30 mouse cellular contexts compared by ENCODE assay signal in the genomic region with DNA sequence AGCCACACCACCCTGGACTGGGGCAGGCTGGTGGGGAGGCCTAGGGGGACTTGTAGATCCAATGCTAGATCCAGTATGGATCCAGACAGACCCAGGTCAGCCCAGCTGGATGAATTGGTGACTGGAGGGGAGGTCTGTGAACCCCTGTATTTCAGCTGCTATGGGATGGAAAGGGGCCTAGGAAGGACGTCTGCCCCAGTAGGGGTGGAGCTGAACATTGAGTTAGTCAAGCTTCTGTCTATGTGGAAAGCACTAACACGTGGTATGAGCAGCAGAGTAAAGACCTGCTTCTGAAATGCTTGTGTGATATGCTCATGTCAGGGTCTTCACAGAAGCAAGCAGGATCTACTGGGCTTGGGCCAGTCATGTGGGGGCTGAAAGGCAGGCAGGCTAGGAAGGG. TPM values are rescaled to one million over a fixed set of nuclear protein-coding genes. Genes with fewer than 3 reads are reported as not detected.
A peak's percentile ranks its signal among the peaks of the same experiment; 100 is the strongest.
DNase-seq lines count a peak whose midpoint lies in the region; ATAC-seq and TF ChIP-seq lines count a peak whose summit lies in the region.
"Had no signal": no experiment of that assay in that cellular context is flagged by ENCODE, and none has a peak within 500 bp of the region (broad histone marks: within the 10 kb centered on the region; RNA-seq: fewer than 3 reads in every experiment).

No protein-coding gene starts in this region.

- H3K4me2 ChIP-seq in lung, embryonic 16.5 days (ENCODE audit: low read depth, low read length): no peak overlapping the region
- no peak overlapping the region for H3K4me2 ChIP-seq in intestine, embryonic 15.5 days (replicated peaks)
- no peak overlapping the region for H3K4me2 ChIP-seq in stomach, embryonic 16.5 days (ENCODE audit: low read depth, low read length)
- H3K4me2 ChIP-seq: embryonic facial prominence, embryonic 15.5 days; heart, embryonic 13.5 days; hindbrain, embryonic 14.5 days; limb, embryonic 13.5 days; liver, embryonic 11.5 days; midbrain, embryonic 15.5 days; neural tube, embryonic 15.5 days had no signal

- no peak for DNase-seq in gastrocnemius, adult 2 months
- no peak for DNase-seq in gastrocnemius, postnatal 25 days
- no peak for DNase-seq in lung, adult 2 months
- no peak for DNase-seq in urinary bladder, postnatal 10 days (ENCODE audit: low spot score)
- DNase-seq: adrenal gland, adult 8-10 months; cerebellum, adult 8-10 months; cerebellum, postnatal 25 days; kidney, adult 2 months; kidney, postnatal 36 days; right cerebral cortex, postnatal 25 days; spleen, adult 18-20 months; thymus, postnatal 25 days had no signal

- no peak for TF ChIP-seq CTCF in gastrocnemius, adult 2 months (IDR thresholded peaks at IDR 0.05)
- TF ChIP-seq CTCF in lung, adult 2 months (IDR thresholded peaks at IDR 0.05; ENCODE audit: insufficient read depth, low read length): no peak

- ATAC-seq in lung, embryonic 16.5 days (ENCODE audit: low read depth): peak; percentile 11; the same call in 1 of the 2 replicates
- ATAC-seq in intestine, embryonic 15.5 days: no peak
- no peak for ATAC-seq in stomach, embryonic 16.5 days (ENCODE audit: insufficient read depth, low FRiP score)
- ATAC-seq: forebrain, embryonic 14.5 days; midbrain, embryonic 15.5 days had no signal

- H3K27ac ChIP-seq in gastrocnemius, adult 2 months: peak overlapping the region; percentile 77
- peak overlapping the region; percentile 70 for H3K27ac ChIP-seq in lung, embryonic 16.5 days (ENCODE audit: low read length)
- peak overlapping the region; percentile 64; the same call in 1 of the 2 replicates for H3K27ac ChIP-seq in intestine, embryonic 15.5 days
- 0 out of 2 replicates have a peak overlapping the region, but pooled peaks have one; percentile 4 for H3K27ac ChIP-seq in stomach, embryonic 16.5 days (ENCODE audit: low read length)
- H3K27ac ChIP-seq: embryonic facial prominence, embryonic 10.5 days; embryonic facial prominence, embryonic 15.5 days; heart, embryonic 13.5 days; hindbrain, embryonic 14.5 days; layer of hippocampus, adult 2 months; limb, embryonic 13.5 days; macrophage; midbrain, embryonic 10.5 days; midbrain, embryonic 15.5 days; neural tube, embryonic 15.5 days had no signal

- no peaks in the 10 kb centered on the region for H3K27me3 ChIP-seq in lung, embryonic 16.5 days (ENCODE audit: control insufficient read depth, insufficient read depth, low read depth, low read length)
- no peaks in the 10 kb centered on the region for H3K27me3 ChIP-seq in intestine, embryonic 15.5 days (replicated peaks)
- no peaks in the 10 kb centered on the region for H3K27me3 ChIP-seq in stomach, embryonic 16.5 days (ENCODE audit: control insufficient read depth, insufficient read depth, low read length)
- H3K27me3 ChIP-seq: embryonic facial prominence, embryonic 15.5 days; heart, embryonic 13.5 days; limb, embryonic 13.5 days; midbrain, embryonic 15.5 days; neural tube, embryonic 15.5 days had no signal

- peaks cover 25% of the 10 kb centered on the region for H3K4me1 ChIP-seq in lung, embryonic 16.5 days (replicated peaks; ENCODE audit: control insufficient read depth, insufficient read depth, low read length)
- H3K4me1 ChIP-seq in lung, adult 2 months (ENCODE audit: control insufficient read depth, insufficient read depth, low read length): peaks cover 4% of the 10 kb centered on the region; the same call in 1 of the 2 replicates
- H3K4me1 ChIP-seq in intestine, embryonic 15.5 days (replicated peaks): peaks cover 12% of the 10 kb centered on the region; the same call in 1 of the 2 replicates
- peaks cover 29% of the 10 kb centered on the region for H3K4me1 ChIP-seq in stomach, embryonic 16.5 days (ENCODE audit: control insufficient read depth, insufficient read depth, low read length)
- H3K4me1 ChIP-seq: midbrain, embryonic 15.5 days; neural tube, embryonic 15.5 days had no signal

- no peak overlapping the region for H3K9ac ChIP-seq in lung, embryonic 16.5 days (ENCODE audit: low read length)
- H3K9ac ChIP-seq in intestine, embryonic 15.5 days: no peak overlapping the region
- no peak overlapping the region for H3K9ac ChIP-seq in stomach, embryonic 16.5 days (ENCODE audit: low read length)
- H3K9ac ChIP-seq: embryonic facial prominence, embryonic 15.5 days; heart, embryonic 13.5 days; hindbrain, embryonic 14.5 days; limb, embryonic 13.5 days; midbrain, embryonic 15.5 days; neural tube, embryonic 15.5 days had no signal

- H3K36me3 ChIP-seq in lung, embryonic 16.5 days (ENCODE audit: control insufficient read depth, insufficient read depth, low read length): no peaks in the 10 kb centered on the region
- H3K36me3 ChIP-seq in intestine, embryonic 15.5 days: no peaks in the 10 kb centered on the region
- H3K36me3 ChIP-seq in stomach, embryonic 16.5 days (ENCODE audit: control insufficient read depth, insufficient read depth, low read length): no peaks in the 10 kb centered on the region
- H3K36me3 ChIP-seq: embryonic facial prominence, embryonic 10.5 days; embryonic facial prominence, embryonic 15.5 days; G1E; heart, embryonic 13.5 days; limb, embryonic 13.5 days; midbrain, embryonic 10.5 days; midbrain, embryonic 15.5 days; neural tube, embryonic 15.5 days had no signal

- intact Hi-C loops in gastrocnemius, adult 2 months (cut with DNase I): no loop called here

- 47% methylated on average over 2 of the region's 2 CpGs for WGBS in lung, embryonic 16.5 days
- WGBS in lung, adult 2 months: 45% methylated on average over 2 of the region's 2 CpGs
- 53% methylated on average over 2 of the region's 2 CpGs for WGBS in intestine, embryonic 15.5 days
- WGBS in stomach, embryonic 16.5 days: 47% methylated on average over 2 of the region's 2 CpGs

- no peak overlapping the region for H3K4me3 ChIP-seq in gastrocnemius, adult 2 months
- no peak overlapping the region for H3K4me3 ChIP-seq in lung, embryonic 16.5 days (ENCODE audit: low read length)
- no peak overlapping the region for H3K4me3 ChIP-seq in lung, adult 2 months (replicated peaks; ENCODE audit: extremely low read depth, low read depth, low read length)
- H3K4me3 ChIP-seq in intestine, embryonic 15.5 days (replicated peaks): no peak overlapping the region
- H3K4me3 ChIP-seq in stomach, embryonic 16.5 days (replicated peaks; ENCODE audit: low read length): no peak overlapping the region
- H3K4me3 ChIP-seq: embryonic facial prominence, embryonic 10.5 days; embryonic facial prominence, embryonic 15.5 days; heart, embryonic 13.5 days; layer of hippocampus, adult 2 months; limb, embryonic 13.5 days; midbrain, embryonic 10.5 days; midbrain, embryonic 15.5 days; neural tube, embryonic 15.5 days had no signal

- no peak for TF ChIP-seq POLR2A in lung, adult 2 months (IDR thresholded peaks at IDR 0.05; ENCODE audit: borderline replicate concordance, extremely low read depth, low read depth, low read length)

- H3K9me3 ChIP-seq in lung, embryonic 16.5 days (ENCODE audit: control insufficient read depth, low read length): no peaks in the 10 kb centered on the region
- no peaks in the 10 kb centered on the region for H3K9me3 ChIP-seq in intestine, embryonic 15.5 days
- H3K9me3 ChIP-seq in stomach, embryonic 16.5 days (replicated peaks; ENCODE audit: control insufficient read depth, low read length): no peaks in the 10 kb centered on the region
- H3K9me3 ChIP-seq: embryonic facial prominence, embryonic 10.5 days; embryonic facial prominence, embryonic 15.5 days; G1E; heart, embryonic 13.5 days; limb, embryonic 13.5 days; midbrain, embryonic 10.5 days; midbrain, embryonic 15.5 days; neural tube, embryonic 15.5 days had no signal

RNA-seq across cellular contexts. Expression of gene Htra3, which starts 31.4 kb away (rescaled TPM):
- total RNA-seq in gastrocnemius, adult 2 months (2021): 10 to 100 TPM; 40.1 to 52.2 TPM
- total RNA-seq in gastrocnemius, postnatal 25 days (2021): 10 to 100 TPM; 37.4 to 46.7 TPM
- 36.9 and 37.9 TPM in 2 replicates for polyA plus RNA-seq in lung, embryonic 16.5 days (2015; fragmentation: Nextera tagmentation; extraction: Ambion mirVana)
- 59.4 and 80.1 TPM in 2 replicates for polyA plus RNA-seq in lung, adult 2 months (2012; rRNA removed)
- polyA plus RNA-seq in intestine, embryonic 15.5 days (2015; fragmentation: Nextera tagmentation; extraction: Ambion mirVana): 47.2 and 48.2 TPM in 2 replicates
- 67.7 and 77.5 TPM in 2 replicates for polyA plus RNA-seq in stomach, embryonic 16.5 days (2015; fragmentation: Nextera tagmentation; extraction: Ambion mirVana)
- total RNA-seq: G1E; granulocyte monocyte progenitor cell, adult 5-6 weeks; hematopoietic stem cell, adult 5-6 weeks had no signal
- polyA plus RNA-seq: G1E had no signal

Comparison
In these comparisons a context has a peak if more than half of its experiments do, and no peak if none do; other contexts are left out.
1. H3K27ac ChIP-seq: peak in every context shown above with its lines; median percentile 77 in gastrocnemius, adult 2 months; 70 in lung, embryonic 16.5 days; 64 in intestine, embryonic 15.5 days; 4 in stomach, embryonic 16.5 days.